Mouse (Mus musculus): ENCODE data around the gene Trim11. TPM values are rescaled to one million over a fixed set of nuclear protein-coding genes. Genes with fewer than 3 reads are reported as not detected.

Gene Trim11
- total and polyA plus RNA-seq, 3 experiments, result 11.9 to 19.4 (median 14.0) TPM

GRCm38 (mm10) chr11:58938322-58939087 is 39.4 kb upstream of the Trim11 start, which contains the start of gene Rnf187:
Gene Rnf187, minus strand, starts transcription at chr11:58938916.
- Histone ChIP-seq H3K9ac (ENCODE audit: low read depth, low read length) (peak within 1 kb of the TSS; percentile 92), H3K79me2 (replicated peaks; ENCODE audit: control insufficient read depth, insufficient read depth, low read length) (no peaks in the 10 kb centered on the region), H3K36me3 (ENCODE audit: control insufficient read depth, insufficient read depth, low read length) (peaks cover 6% of the 10 kb centered on the region), H3K27me3 (ENCODE audit: control insufficient read depth, insufficient read depth, low read length) (no peaks in the 10 kb centered on the region), H3K4me3 (peak within 1 kb of the TSS; percentile 69), H3K27ac (peak within 1 kb of the TSS; percentile 90), H3K4me1 (ENCODE audit: control insufficient read depth, insufficient read depth, low read length) (peaks cover 7% of the 10 kb centered on the region)
- intact Hi-C loops (cut with DNase I), result loop anchor here (2.0 kb wide), 1 partner anchor 14 kb away; no protein-coding TSS in a partner anchor
- DNase-seq, result peak; percentile 94 to 95
- WGBS, result under 1% methylated on average over 95 of the region's 95 CpGs
- peak; percentile 72; the same call in 1 of the 2 replicates for TF ChIP-seq EP300 (IDR thresholded peaks at IDR 0.05; ENCODE audit: insufficient read depth, low read depth, low read length)
- TF ChIP-seq CTCF (IDR thresholded peaks at IDR 0.05), result no peak
- TF ChIP-seq POLR2A (IDR thresholded peaks at IDR 0.05; ENCODE audit: insufficient read depth, low read depth, low read length), result peak; percentile 82

DNA sequence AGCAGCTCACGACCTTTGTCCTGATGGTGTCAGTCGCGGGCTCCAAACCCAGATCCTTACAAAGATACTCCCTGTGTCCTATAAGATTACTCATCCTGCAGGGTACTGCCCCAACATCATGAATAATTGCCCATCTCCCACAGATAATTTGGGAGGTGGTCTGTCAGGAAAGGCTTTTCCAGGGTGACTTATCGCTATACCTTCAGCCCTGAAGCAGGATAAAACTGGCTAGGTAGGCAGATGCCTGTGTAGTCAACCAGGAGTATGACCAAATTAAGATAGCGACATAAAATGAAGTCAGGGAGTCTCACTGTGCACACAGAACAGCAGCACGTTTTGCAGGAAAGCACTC is 38.8 kb upstream of the Trim11 start:
- WGBS, result 17% methylated on average over 6 of the region's 6 CpGs
- intact Hi-C loops (cut with DNase I), result loop anchor here (2.0 kb wide), 1 partner anchor 14 kb away; no protein-coding TSS in a partner anchor
- TF ChIP-seq CTCF (IDR thresholded peaks at IDR 0.05) (no peak), EP300 (IDR thresholded peaks at IDR 0.05; ENCODE audit: insufficient read depth, low read depth, low read length) (no peak), POLR2A (IDR thresholded peaks at IDR 0.05; ENCODE audit: insufficient read depth, low read depth, low read length) (no peak)

DNA sequence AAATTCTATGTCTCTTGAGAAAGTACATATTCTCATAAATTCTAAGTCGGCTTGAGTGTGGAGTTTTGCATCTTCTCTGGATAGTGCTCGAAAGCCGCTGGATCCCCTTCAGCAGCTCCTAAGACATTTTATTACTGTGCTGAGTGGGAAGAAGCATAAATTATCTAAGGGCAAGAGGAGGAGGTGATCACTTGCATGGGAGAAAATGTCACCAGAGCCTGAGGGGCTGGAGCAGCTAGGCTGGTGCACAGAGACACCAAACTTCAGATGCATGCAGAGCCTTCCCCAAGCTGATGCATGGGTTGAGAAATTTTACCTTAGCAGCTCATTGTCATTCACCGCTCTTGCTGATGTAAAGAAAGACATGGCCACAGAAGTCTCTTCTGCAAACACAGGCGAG is 33.8 kb upstream of the Trim11 start:
- Histone ChIP-seq H3K4me3 (no peak overlapping the region), H3K36me3 (ENCODE audit: control insufficient read depth, insufficient read depth, low read length) (no peaks in the 10 kb centered on the region), H3K9ac (ENCODE audit: low read depth, low read length) (no peak overlapping the region), H3K27ac (no peak overlapping the region), H3K4me1 (ENCODE audit: control insufficient read depth, insufficient read depth, low read length) (no peaks in the 10 kb centered on the region), H3K79me2 (replicated peaks; ENCODE audit: control insufficient read depth, insufficient read depth, low read length) (no peaks in the 10 kb centered on the region), H3K27me3 (ENCODE audit: control insufficient read depth, insufficient read depth, low read length) (0 out of 2 replicates have a peak, but pooled peaks cover 1% of the 10 kb centered on the region)
- no peak for DNase-seq
- TF ChIP-seq CTCF (IDR thresholded peaks at IDR 0.05), result no peak
- no peak for TF ChIP-seq POLR2A (IDR thresholded peaks at IDR 0.05; ENCODE audit: insufficient read depth, low read depth, low read length)
- TF ChIP-seq EP300 (IDR thresholded peaks at IDR 0.05; ENCODE audit: insufficient read depth, low read depth, low read length), result no peak
- WGBS, result 84% methylated on average over 5 of the region's 5 CpGs
- intact Hi-C loops (cut with DNase I), result no loop called here

More for the DNA sequence above, 38.8 kb upstream of the Trim11 start:
- H3K27ac ChIP-seq, result peak overlapping the region; percentile 90
- H3K9ac ChIP-seq (ENCODE audit: low read depth, low read length), result peak overlapping the region; percentile 4; the same call in 1 of the 2 replicates
- no peak for DNase-seq
- peak overlapping the region; percentile 69 for H3K4me3 ChIP-seq
- peaks cover 7% of the 10 kb centered on the region for H3K4me1 ChIP-seq (ENCODE audit: control insufficient read depth, insufficient read depth, low read length)
- H3K79me2 ChIP-seq (replicated peaks; ENCODE audit: control insufficient read depth, insufficient read depth, low read length), result no peaks in the 10 kb centered on the region
- H3K36me3 ChIP-seq (ENCODE audit: control insufficient read depth, insufficient read depth, low read length), result peaks cover 6% of the 10 kb centered on the region
- H3K27me3 ChIP-seq (ENCODE audit: control insufficient read depth, insufficient read depth, low read length), result no peaks in the 10 kb centered on the region

GRCm38 (mm10) chr11:58947306-58947705 is 30.6 kb upstream of the Trim11 start:
- H3K36me3 ChIP-seq (ENCODE audit: control insufficient read depth, insufficient read depth, low read length), result no peaks in the 10 kb centered on the region
- intact Hi-C loops (cut with DNase I), result no loop called here
- 72% methylated on average over 3 of the region's 3 CpGs for WGBS
- H3K4me1 ChIP-seq (ENCODE audit: control insufficient read depth, insufficient read depth, low read length), result no peaks in the 10 kb centered on the region
- TF ChIP-seq POLR2A (IDR thresholded peaks at IDR 0.05; ENCODE audit: insufficient read depth, low read depth, low read length) (no peak), CTCF (IDR thresholded peaks at IDR 0.05) (no peak), EP300 (IDR thresholded peaks at IDR 0.05; ENCODE audit: insufficient read depth, low read depth, low read length) (no peak)
- no peaks in the 10 kb centered on the region for H3K79me2 ChIP-seq (replicated peaks; ENCODE audit: control insufficient read depth, insufficient read depth, low read length)
- no peak overlapping the region for H3K27ac ChIP-seq
- no peak overlapping the region for H3K4me3 ChIP-seq
- no peak overlapping the region for H3K9ac ChIP-seq (ENCODE audit: low read depth, low read length)
- DNase-seq, result no peak
- H3K27me3 ChIP-seq (ENCODE audit: control insufficient read depth, insufficient read depth, low read length), result 0 out of 2 replicates have a peak, but pooled peaks cover 1% of the 10 kb centered on the region

DNA sequence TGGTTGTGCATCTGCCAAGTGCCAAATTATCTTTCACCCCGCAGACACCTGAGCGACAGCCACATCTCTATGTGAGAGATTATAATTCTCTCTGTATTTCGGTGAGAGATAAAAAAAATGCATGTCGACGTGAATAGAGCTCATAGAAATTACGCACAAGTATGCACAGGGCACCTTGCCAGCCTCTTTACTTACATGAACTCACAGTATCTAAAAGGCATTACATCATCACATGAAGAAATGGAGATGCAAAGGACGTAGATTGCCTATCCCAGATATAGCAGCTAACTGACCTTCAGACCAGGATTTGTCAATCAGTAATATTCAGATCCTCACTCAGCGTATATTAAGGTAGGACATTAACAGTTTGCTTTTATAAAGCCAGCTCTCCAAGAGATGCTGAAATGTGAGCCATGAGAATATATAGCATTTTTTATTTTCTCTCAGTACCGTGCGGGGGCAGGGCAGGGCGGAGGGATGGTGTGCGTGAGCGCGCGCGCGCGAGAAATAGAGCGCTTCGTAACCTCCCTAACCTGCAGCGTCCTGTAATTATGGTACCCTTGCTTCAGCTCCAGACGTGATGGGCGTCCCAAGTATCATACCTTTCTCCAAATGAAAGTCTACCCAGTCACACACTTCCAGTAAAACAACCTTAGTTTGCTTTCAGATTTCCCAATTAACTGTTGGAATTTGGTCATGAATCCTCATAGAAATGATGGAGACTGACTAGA is 29.9 kb upstream of the Trim11 start:
- Histone ChIP-seq H3K79me2 (replicated peaks; ENCODE audit: control insufficient read depth, insufficient read depth, low read length) (no peaks in the 10 kb centered on the region), H3K4me1 (ENCODE audit: control insufficient read depth, insufficient read depth, low read length) (no peaks in the 10 kb centered on the region), H3K9ac (ENCODE audit: low read depth, low read length) (no peak overlapping the region), H3K27ac (peak overlapping the region; percentile 12; the same call in 1 of the 2 replicates), H3K4me3 (peak overlapping the region; percentile 44), H3K36me3 (ENCODE audit: control insufficient read depth, insufficient read depth, low read length) (no peaks in the 10 kb centered on the region), H3K27me3 (ENCODE audit: control insufficient read depth, insufficient read depth, low read length) (0 out of 2 replicates have a peak, but pooled peaks cover 1% of the 10 kb centered on the region)
- DNase-seq, result no peak
- WGBS, result 12% methylated on average over 23 of the region's 23 CpGs
- TF ChIP-seq CTCF (IDR thresholded peaks at IDR 0.05) (no peak), EP300 (IDR thresholded peaks at IDR 0.05; ENCODE audit: insufficient read depth, low read depth, low read length) (no peak), POLR2A (IDR thresholded peaks at IDR 0.05; ENCODE audit: insufficient read depth, low read depth, low read length) (no peak)
- intact Hi-C loops (cut with DNase I), result no loop called here

All from heart, adult 2 months (tissue).